Mouse (Mus musculus) CH12.LX (cell line): ENCODE measurements at regions not wholly inside any gene's neighbourhood (a gene's known extent, or its start where the extent isn't known, plus 50 kb on each side); places are given as distances from the start of the nearest gene placed in this dataset.

Source experiments
- BHLHE40 ChIP-seq: IDR thresholded peaks from 2 replicates; pipeline ENCODE4 v1.6.1; 2011; ENCODE audit warnings: mild to moderate bottlenecking, low read depth, low read length, improper control_type of control experiment
- CHD1 ChIP-seq: IDR thresholded peaks from 2 replicates; pipeline ENCODE4 v1.6.1; 2012; ENCODE audit warnings: low read depth, low read length, improper control_type of control experiment, inconsistent platforms
- CTCF ChIP-seq, 2 experiments: IDR thresholded peaks in 1 of 2; conservative IDR thresholded peaks in 1 of 2; 2 replicates each; pipeline ENCODE4 v1.5.1; 2011 to 2012; ENCODE audit warnings: low read depth in 2 of 2, low read length in 2 of 2, improper control_type of control experiment in 1 of 2, inconsistent platforms in 1 of 2, mild to moderate bottlenecking in 1 of 2, moderate library complexity in 1 of 2
- ELF1 ChIP-seq: IDR thresholded peaks from 2 replicates; pipeline ENCODE4 v1.6.1; 2014; ENCODE audit warnings: low read depth, mild to moderate bottlenecking, inconsistent platforms, low read length, improper control_type of control experiment
- EP300 ChIP-seq: IDR thresholded peaks from 2 replicates; pipeline ENCODE4 v1.6.1; 2011; ENCODE audit warnings: low read length, improper control_type of control experiment
- ETS1 ChIP-seq: conservative IDR thresholded peaks from 2 replicates; pipeline ENCODE4 v1.6.1; 2012; ENCODE audit warnings: low read depth, mild to moderate bottlenecking, inconsistent platforms, low read length, improper control_type of control experiment, moderate library complexity
- GABPA ChIP-seq: IDR thresholded peaks from 2 replicates; pipeline ENCODE4 v1.6.1; 2012; ENCODE audit warnings: low read depth, low read length, improper control_type of control experiment, inconsistent platforms; ENCODE audit not compliant: insufficient replicate concordance
- NELFE ChIP-seq: IDR thresholded peaks from 2 replicates; pipeline ENCODE4 v1.6.1; 2011; ENCODE audit warnings: low read depth, low read length, improper control_type of control experiment
- NRF1 ChIP-seq: IDR thresholded peaks from 2 replicates; pipeline ENCODE4 v1.6.1; 2014; ENCODE audit warnings: low read depth, mild to moderate bottlenecking, inconsistent platforms, low read length, improper control_type of control experiment, moderate library complexity
- POLR2A ChIP-seq: IDR thresholded peaks from 2 replicates; pipeline ENCODE4 v1.6.1; 2011; ENCODE audit warnings: low read depth, mild to moderate bottlenecking, improper control_type of control experiment, low read length
- POLR2AphosphoS2 ChIP-seq: IDR thresholded peaks from 2 replicates; pipeline ENCODE4 v1.6.1; 2011; ENCODE audit warnings: low read depth, low read length, improper control_type of control experiment
- SMC3 ChIP-seq: IDR thresholded peaks from 2 replicates; pipeline ENCODE4 v1.6.1; 2011; ENCODE audit warnings: low read depth, low read length, improper control_type of control experiment
- ZC3H11A ChIP-seq: IDR thresholded peaks from 2 replicates; pipeline ENCODE4 v1.6.1; 2012; ENCODE audit warnings: low read depth, mild to moderate bottlenecking, inconsistent platforms, low read length, improper control_type of control experiment
- ZMIZ1 ChIP-seq: IDR thresholded peaks from 2 replicates; pipeline ENCODE4 v1.6.1; 2012; ENCODE audit warnings: low read depth, mild to moderate bottlenecking, inconsistent platforms, low read length, improper control_type of control experiment

- no peak for TF ChIP-seq EP300
- TF ChIP-seq POLR2AphosphoS2 = no peak
- TF ChIP-seq CTCF (conservative IDR thresholded peaks at IDR 0.05 in 1 of 2, IDR thresholded peaks at IDR 0.05 in 1 of 2; ENCODE audit: low read depth in 2 of 2, low read length in 2 of 2) = no peak
- TF ChIP-seq ZC3H11A = no peak
- TF ChIP-seq ELF1 = no peak
- no peak for TF ChIP-seq NRF1
- TF ChIP-seq POLR2A = no peak
- TF ChIP-seq ZMIZ1 = no peak
- no peak for TF ChIP-seq CHD1
- no peak for TF ChIP-seq BHLHE40
- TF ChIP-seq NELFE = no peak
- no peak for TF ChIP-seq SMC3
- no peak for TF ChIP-seq ETS1
- TF ChIP-seq GABPA = no peak
These were observed 136.2 kb downstream of the Nhlrc3 start for GRCm38 (mm10) chr3:53326967-53327366.
